Comparison of ENCODE assay signal across 8 mouse cellular contexts in the genomic region with DNA sequence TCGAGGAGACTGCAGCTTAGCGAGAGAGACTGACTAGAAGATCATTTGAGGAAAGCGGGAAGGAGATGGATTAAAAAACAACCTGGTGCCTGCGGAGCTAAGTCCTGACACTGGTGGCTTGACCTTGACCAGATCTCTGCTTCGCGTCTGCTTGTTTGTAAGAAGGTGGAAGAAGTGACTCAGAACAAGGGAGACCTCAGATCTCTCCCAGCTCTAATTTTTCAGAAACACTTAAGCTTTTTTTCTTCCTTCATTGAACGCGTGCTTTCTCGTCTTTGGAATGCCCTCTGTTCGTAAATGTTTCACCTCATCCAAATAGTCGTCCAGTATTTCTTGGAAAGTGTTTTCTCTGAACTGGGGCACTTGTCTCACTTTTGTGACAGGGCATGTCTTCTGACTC. TPM values are rescaled to one million over a fixed set of nuclear protein-coding genes. Genes with fewer than 3 reads are reported as not detected.
A peak's percentile ranks its signal among the peaks of the same experiment; 100 is the strongest.
DNase-seq lines count a peak whose midpoint lies in the region; ATAC-seq lines count a peak whose summit lies in the region.

No protein-coding gene starts in this region.

- DNase-seq in heart, postnatal 25 days (ENCODE audit: low spot score), result no peak
- DNase-seq in thymus, postnatal 4 days, result no peak
- no peak for DNase-seq in frontal cortex, adult 2 months (ENCODE audit: extremely low spot score in 1 of 2, low spot score in 1 of 2)
- DNase-seq in thymus, postnatal 14 days, result no peak

- H3K4me3 ChIP-seq in heart, embryonic 11.5 days (ENCODE audit: low read depth, low read length), result peak overlapping the region; percentile 93
- H3K4me3 ChIP-seq in brown adipose tissue, adult 24 weeks (ENCODE audit: insufficient read depth, low read depth, low read length), result peak overlapping the region; percentile 70
- peak overlapping the region; percentile 56 for H3K4me3 ChIP-seq in intestine, embryonic 16.5 days (ENCODE audit: low read length)
- peak overlapping the region; percentile 76 for H3K4me3 ChIP-seq in midbrain, embryonic 15.5 days

- no peak for ATAC-seq in heart, embryonic 11.5 days (replicated peaks; ENCODE audit: insufficient number of reproducible peaks, low FRiP score, low TSS enrichment)
- no peak; the same call in 1 of the 2 replicates for ATAC-seq in intestine, embryonic 16.5 days
- no peak for ATAC-seq in midbrain, embryonic 15.5 days (replicated peaks)

- WGBS in heart, embryonic 11.5 days (ENCODE audit: insufficient replicate concordance), result 7% methylated on average over 11 of the region's 11 CpGs
- 8% methylated on average over 11 of the region's 11 CpGs for WGBS in intestine, embryonic 16.5 days
- WGBS in midbrain, embryonic 15.5 days, result 8% methylated on average over 11 of the region's 11 CpGs

- peaks cover 6% of the 10 kb centered on the region; the same call in 1 of the 2 replicates for H3K4me1 ChIP-seq in heart, embryonic 11.5 days (ENCODE audit: control insufficient read depth, insufficient read depth, low read length)
- H3K4me1 ChIP-seq in brown adipose tissue, adult 24 weeks (ENCODE audit: control insufficient read depth, insufficient read depth, insufficient read length, low read length), result peaks cover 3% of the 10 kb centered on the region; the same call in 1 of the 2 replicates
- H3K4me1 ChIP-seq in intestine, embryonic 16.5 days (ENCODE audit: control insufficient read depth, insufficient read depth, low read length), result peaks cover 9% of the 10 kb centered on the region
- peaks cover 12% of the 10 kb centered on the region; the same call in 1 of the 2 replicates for H3K4me1 ChIP-seq in midbrain, embryonic 15.5 days

- H3K27me3 ChIP-seq in heart, embryonic 11.5 days (ENCODE audit: control insufficient read depth, insufficient read depth, low read length), result no peaks in the 10 kb centered on the region
- no peaks in the 10 kb centered on the region for H3K27me3 ChIP-seq in intestine, embryonic 16.5 days (replicated peaks; ENCODE audit: control insufficient read depth, insufficient read depth, low read length)
- H3K27me3 ChIP-seq in midbrain, embryonic 15.5 days (replicated peaks), result no peaks in the 10 kb centered on the region

- H3K36me3 ChIP-seq in heart, embryonic 11.5 days (ENCODE audit: control insufficient read depth, insufficient read depth, low read length), result no peaks in the 10 kb centered on the region
- no peaks in the 10 kb centered on the region for H3K36me3 ChIP-seq in intestine, embryonic 16.5 days (ENCODE audit: control insufficient read depth, insufficient read depth, low read length)
- H3K36me3 ChIP-seq in midbrain, embryonic 15.5 days (replicated peaks), result no peaks in the 10 kb centered on the region

- peak overlapping the region; percentile 68 for H3K4me2 ChIP-seq in heart, embryonic 11.5 days
- H3K4me2 ChIP-seq in intestine, embryonic 16.5 days (ENCODE audit: low read depth, low read length), result peak overlapping the region; percentile 68
- peak overlapping the region; percentile 69 for H3K4me2 ChIP-seq in midbrain, embryonic 15.5 days

- peak overlapping the region; percentile 90 for H3K27ac ChIP-seq in heart, embryonic 11.5 days (ENCODE audit: low read depth, low read length)
- peak overlapping the region; percentile 69 for H3K27ac ChIP-seq in brown adipose tissue, adult 24 weeks (replicated peaks; ENCODE audit: low read depth, low read length)
- H3K27ac ChIP-seq in intestine, embryonic 16.5 days (ENCODE audit: low read length), result peak overlapping the region; percentile 87
- H3K27ac ChIP-seq in midbrain, embryonic 15.5 days, result 0 out of 2 replicates have a peak overlapping the region, but pooled peaks have one; percentile 51

- intact Hi-C loops in heart, postnatal 25 days (cut with DNase I), result loop anchor here (5.0 kb wide), 2 partner anchors 161 to 221 kb away; no protein-coding TSS in a partner anchor

- H3K9ac ChIP-seq in heart, embryonic 11.5 days (ENCODE audit: low read depth, low read length), result peak overlapping the region; percentile 72
- H3K9ac ChIP-seq in intestine, embryonic 16.5 days (ENCODE audit: low read depth, low read length), result peak overlapping the region; percentile 71
- no peak overlapping the region for H3K9ac ChIP-seq in midbrain, embryonic 15.5 days

- 0 out of 2 replicates have a peak, but pooled peaks cover 3% of the 10 kb centered on the region for H3K9me3 ChIP-seq in heart, embryonic 11.5 days (replicated peaks; ENCODE audit: control insufficient read depth, low read length)
- no peaks in the 10 kb centered on the region for H3K9me3 ChIP-seq in intestine, embryonic 16.5 days (ENCODE audit: control insufficient read depth, low read length)
- no peaks in the 10 kb centered on the region for H3K9me3 ChIP-seq in midbrain, embryonic 15.5 days

RNA-seq across cellular contexts. Expression of a gene that starts 1.0 kb away (rescaled TPM):
- polyA plus RNA-seq in heart, embryonic 11.5 days (2014; fragmentation: Nextera tagmentation; extraction: Ambion mirVana), result 9.1 and 11.1 TPM in 2 replicates
- 10 to 100 TPM; 34.3 to 35.6 TPM for total RNA-seq in heart, postnatal 25 days (2021)
- polyA plus RNA-seq in brown adipose tissue, adult 24 weeks (2012; ENCODE audit: insufficient read depth, insufficient read length, missing spikeins), result 4.3 and 4.4 TPM in 2 replicates
- 6.5 and 6.6 TPM in 2 replicates for polyA plus RNA-seq in intestine, embryonic 16.5 days (2015; fragmentation: Nextera tagmentation; extraction: Ambion mirVana)
- polyA plus RNA-seq in midbrain, embryonic 15.5 days (2015; fragmentation: Nextera tagmentation; extraction: Ambion mirVana), result 4.9 and 6.4 TPM in 2 replicates
- 20.9 and 22.6 TPM in 2 replicates for polyA plus RNA-seq in frontal cortex, adult 2 months (2012; rRNA removed)
